Mouse (Mus musculus) frontal cortex, postnatal 14 days (tissue): Measurements from ENCODE around the gene Gpatch4.
A peak's percentile ranks its signal among the peaks of the same experiment; 100 is the strongest.

Source experiments
- DNase-seq, 2 experiments: peaks; one replicate each; pipeline ENCODE4 v3.0.0; 2022; ENCODE audit warnings: low spot score in 2 of 2

The Gpatch4 gene

DNA sequence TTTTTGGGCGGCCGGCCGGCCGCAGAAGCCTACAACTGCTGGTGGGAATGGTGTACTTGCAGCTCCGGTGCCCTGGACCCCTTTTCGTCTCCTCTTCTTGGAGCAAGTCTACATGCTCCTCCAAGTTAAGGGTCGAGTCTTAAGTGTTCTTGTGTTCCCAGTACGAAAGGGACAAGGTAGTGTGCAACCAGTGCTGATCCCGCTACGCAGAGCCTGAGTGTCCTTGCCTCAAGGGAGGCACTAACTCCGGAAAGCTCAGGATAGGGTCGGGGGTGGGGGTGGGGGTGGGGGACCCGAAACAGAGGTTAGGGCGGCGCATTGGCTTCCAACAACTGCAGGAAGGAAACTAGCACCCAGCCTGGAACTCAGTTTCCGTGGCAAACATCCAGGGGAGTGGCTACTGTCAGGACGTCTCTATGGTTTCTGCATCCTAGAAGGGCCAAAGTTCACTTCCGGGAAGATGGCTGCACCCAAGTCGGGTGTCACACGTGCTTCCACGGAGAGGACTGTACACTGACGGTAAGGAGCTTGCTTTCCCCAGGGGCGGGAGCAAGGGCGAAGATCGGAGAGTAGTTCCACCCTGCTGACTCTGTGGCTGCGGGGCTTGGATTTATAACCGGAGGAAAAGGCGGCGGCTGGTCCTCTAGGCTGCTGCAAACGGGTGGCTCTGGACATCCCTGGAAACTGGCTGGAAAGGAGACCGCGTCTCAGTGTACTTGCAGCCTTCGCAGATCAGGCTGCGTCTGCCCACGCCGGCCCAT is at the start of gene Gpatch4:
Gene Gpatch4 (plus strand): TSS at position 448 of the 761 bp plus-strand sequence.
- DNase-seq: peak; percentile 73 to 76

DNA sequence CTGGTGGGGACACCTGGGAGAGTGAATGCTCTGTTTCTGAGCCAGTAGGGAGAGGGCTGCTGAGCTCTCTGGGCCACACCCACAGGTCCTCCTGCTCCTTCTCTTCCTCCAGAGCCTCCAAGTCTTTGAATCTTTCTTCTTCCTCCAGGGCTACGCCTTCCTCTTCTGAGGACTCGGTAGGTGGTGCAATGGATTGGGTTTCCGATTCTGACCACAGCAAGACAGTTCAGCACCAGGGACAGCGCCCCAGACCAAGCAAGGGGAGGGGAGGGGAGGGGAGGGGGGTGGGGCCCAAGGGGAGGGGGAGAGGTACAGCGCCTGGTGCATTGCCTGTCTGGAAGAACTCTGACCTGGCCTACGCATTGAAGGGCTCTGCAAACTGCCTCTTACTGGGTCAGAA is 49.5 kb upstream of the Gpatch4 start:
- no peak for DNase-seq

GRCm38 (mm10) chr3:87995331-87995730 is 47.6 kb upstream of the Gpatch4 start:
- DNase-seq: no peak

GRCm38 (mm10) chr3:87996401-87996800 is 46.5 kb upstream of the Gpatch4 start:
- DNase-seq: no peak

DNA sequence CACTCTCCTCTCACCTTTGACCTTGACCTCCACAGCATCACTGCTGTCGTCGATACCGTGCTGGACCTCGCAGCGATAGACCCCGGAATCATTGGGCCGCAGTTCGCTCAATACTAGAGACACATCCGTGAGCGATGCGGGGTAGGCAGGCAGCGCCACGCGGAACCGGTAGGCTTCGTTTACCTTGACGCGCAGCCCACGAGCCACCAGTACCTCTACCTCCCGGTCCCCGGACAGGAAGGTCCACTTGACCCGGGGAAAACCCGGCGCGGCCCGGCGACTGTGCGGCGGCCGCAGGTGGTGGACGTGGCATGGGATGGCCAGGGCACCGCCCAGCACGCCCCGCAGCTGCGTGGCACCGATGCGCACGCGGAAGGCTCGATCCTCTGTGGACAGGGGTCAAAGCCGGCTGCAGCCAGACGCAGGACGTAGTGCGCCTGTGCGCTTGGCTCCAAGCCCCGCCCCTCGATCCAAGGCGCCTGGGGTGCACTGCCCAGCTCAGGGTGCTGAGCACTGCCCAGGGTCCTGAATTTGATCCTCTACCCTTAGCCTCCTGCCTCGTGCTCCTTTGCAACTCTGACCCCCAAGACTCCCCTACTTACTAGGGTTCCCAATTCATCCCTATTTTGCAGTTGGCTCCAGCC is 45.8 kb upstream of the Gpatch4 start:
- DNase-seq: no peak

- peak; percentile 36 to 78 for DNase-seq
Observed at GRCm38 (mm10) chr3:87998747-87999146, 44.2 kb upstream of the Gpatch4 start.

DNA sequence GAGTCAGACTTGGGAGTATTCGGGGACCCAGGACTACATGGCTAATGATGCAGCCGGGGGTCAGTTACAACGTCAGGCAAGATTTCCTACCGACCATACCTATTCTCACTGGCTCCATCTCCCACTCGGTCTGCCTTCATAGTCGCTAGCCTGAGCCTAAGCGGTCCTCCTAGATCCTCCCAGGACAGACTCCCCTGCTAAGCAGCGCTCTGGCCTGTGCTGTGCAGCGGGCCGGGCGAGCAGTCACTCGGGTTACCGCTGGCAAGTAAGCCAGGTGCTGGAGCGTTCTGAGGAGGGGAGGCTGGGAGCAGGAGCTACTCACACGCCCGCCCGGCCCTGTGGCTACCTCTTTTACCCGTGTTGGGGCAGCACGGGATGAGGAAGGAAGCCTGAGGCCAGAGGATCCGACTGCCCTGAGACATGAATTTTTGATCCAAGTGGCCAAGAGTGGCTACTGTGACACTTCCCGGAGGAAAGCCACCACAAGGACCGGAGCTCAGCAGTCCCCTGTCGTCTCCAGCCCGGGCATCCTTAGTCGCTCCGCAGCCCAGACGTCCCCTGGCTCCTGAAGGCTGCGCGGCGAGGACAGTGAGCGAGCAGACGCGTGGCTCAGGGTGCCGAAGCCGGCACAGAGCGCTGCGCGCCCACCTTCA is 43.5 kb upstream of the Gpatch4 start:
- DNase-seq: no peak

DNA sequence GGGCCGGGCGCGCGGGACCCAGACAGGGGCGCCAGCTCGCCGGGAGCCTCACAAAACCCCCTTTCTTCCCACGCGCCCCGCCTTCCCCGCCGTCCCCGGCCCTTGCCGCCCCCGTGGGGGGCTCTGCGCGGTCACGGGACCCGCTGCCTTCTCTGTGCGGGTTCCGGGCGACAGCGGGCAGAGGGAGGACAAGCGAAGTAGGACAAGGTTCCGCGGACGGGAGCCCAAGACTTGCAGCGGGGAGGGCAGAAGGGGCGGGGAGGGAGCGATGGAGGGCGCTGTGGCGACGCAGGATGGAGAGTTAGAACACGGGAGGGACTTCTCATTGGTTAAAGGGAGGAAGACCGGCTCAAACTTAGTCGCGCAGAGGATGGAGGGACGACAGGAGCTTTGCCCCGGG is 42.7 kb upstream of the Gpatch4 start, which contains the start of gene Bcan:
Gene Bcan (minus strand): TSS at position 50 of the 400 bp plus-strand sequence.
- DNase-seq: no peak

- no peak for DNase-seq
Observed at GRCm38 (mm10) chr3:88000816-88001595, 41.9 kb upstream of the Gpatch4 start.

DNA sequence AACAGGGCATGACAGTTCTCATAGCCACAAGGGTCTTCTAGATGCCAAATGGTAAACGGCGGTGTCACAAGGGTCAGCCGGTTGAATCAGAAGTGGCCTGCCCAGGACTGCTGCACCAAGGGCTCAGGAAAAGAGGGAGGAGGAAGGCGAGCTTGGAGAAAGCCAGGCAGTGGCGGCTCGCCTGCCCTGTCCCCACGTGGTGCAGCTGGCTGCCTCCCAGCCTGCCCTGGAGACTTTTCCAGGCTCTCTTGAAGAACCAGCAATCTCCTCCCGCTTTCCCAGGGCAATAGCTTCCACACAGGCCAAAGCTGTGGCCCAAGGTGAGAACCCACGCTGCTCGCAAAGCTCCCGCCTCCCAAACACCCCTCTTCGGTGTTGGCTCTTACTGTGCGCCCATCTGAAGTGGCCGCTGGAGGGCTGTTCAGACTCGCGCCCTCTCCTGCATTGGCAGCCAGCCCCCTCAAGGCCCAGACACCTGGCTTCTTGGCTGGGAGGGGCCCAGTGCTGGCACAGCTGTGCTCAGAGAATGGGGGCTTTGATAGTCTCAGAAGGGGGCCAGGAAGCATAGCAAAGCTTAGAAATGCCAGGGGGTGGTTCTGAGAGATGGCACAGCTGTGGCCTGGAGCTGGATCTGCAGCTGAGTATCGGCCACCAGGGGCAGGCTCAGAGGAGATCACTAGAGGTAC is 40.5 kb upstream of the Gpatch4 start:
- no peak for DNase-seq

DNA sequence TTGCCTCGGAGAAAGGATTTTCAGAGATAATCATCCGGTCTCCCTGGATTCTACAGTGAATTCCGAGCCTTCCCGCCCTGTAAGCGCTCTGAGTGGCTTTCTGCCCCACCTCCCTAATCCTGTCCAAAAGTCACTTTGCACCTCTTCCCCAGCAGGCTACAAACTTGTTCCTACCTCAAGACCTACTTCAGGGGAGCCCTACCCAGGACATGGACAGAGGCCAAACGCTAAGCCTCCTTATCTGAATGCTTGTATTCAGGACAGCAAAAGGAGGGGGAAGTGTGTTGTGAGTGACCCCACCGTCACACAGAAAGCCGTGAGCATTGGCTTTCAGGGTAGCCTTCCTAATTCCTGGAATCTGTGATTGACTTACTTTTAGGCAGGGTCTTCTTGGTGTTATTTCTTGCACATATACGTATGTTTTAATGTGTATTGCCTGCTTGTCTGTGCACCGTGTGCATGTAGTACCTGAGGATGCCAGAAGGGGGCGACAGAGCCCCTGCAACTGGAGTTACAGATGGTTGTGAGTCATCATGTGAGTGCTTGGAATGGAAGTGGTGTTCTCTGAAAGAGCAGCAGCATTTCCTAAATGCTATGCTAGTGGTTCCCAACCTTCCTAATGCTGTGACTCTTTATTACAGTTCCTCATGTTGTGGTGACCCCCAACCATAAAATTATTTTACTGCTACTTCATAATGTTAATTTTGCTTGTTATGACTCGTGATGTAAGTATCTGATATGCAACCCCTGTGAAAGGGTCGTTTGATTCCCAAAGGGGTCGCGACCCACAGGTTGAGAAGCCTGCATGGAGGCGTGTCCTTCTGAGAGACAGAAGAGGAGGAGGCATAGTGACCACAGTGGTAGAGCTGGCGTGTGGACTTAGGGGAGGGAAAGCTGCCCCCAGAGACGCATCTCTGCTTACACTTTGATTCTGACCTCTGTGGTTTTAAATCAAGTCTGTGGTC is 36.8 kb upstream of the Gpatch4 start:
- DNase-seq: no peak

DNA sequence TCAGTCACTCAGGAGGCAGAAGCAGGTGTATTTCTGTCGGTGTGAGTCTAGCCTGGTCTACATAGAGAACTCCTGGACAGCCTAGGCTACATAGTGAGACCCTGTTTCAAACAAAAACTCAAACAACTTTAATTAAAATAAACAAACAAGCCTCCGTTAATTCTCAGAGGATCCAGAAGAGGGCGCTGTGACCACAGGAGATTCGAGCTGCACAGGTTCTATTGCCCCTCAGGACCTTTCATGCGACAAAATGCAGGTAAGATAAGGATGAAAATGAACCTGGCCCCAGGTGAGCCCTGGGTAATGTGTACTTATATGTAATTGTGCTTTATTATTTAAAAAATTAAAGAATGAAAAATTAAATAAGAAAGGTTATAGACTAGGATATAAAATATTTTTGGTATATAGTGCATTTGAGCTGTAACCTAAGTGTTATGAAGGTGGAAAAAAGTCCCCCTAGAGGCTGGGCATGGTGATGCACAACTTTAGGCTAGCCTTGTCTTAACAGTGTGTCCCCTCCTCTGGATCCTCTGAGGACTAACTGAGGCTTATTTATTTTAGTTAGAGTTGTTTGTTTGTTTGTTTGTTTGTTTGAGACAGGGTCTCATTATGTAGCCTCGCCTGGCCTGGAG is 32.2 kb upstream of the Gpatch4 start:
- DNase-seq: no peak

DNA sequence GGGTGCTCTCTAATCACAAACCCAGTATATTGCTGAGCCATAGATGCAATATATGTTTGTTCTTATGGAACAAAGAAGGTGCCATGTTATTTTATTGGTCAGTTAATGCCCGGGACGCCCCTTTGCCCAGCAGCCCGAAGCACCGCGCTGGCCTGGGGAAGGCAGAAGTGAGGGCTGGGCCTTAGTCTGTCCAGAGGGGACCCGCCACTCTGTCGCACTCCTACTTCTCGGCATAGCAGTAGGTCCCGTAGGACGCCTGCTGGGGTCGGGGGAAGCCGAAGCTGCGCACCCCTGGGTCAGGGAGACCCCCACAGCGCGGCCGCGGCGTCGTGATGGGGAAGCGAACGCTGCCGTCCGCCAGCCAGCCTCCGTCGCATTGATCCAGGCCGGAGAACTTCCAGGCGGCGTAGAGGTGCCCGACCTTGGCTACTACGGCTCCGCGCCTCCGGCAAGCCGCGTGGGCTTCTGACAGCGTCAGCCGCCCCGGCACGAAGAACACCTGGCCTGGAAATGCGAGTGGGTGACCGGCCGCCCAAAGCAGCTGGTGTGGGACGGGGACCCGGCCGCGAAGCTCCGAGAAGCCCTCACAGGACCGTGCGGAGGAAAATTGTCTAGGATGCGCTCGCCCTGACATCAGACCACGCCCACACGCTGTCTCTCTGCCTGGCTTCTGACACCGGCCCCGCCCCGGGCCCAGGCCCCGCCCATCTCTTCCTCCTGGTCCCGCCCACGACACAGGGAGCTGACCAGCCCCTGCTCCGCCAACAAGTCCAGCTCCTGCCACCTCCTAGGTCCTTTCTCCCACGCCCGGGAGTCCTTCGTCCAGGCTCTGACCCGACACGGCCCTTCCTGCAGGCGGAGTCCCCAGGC is 20.4 kb upstream of the Gpatch4 start:
- peak in 1 of 2 experiments; percentile 59 for DNase-seq

- DNase-seq: no peak
Observed at GRCm38 (mm10) chr3:88023192-88024074, 19.5 kb upstream of the Gpatch4 start.

- DNase-seq: no peak
Observed at GRCm38 (mm10) chr3:88026823-88027222, 16.1 kb upstream of the Gpatch4 start.

DNA sequence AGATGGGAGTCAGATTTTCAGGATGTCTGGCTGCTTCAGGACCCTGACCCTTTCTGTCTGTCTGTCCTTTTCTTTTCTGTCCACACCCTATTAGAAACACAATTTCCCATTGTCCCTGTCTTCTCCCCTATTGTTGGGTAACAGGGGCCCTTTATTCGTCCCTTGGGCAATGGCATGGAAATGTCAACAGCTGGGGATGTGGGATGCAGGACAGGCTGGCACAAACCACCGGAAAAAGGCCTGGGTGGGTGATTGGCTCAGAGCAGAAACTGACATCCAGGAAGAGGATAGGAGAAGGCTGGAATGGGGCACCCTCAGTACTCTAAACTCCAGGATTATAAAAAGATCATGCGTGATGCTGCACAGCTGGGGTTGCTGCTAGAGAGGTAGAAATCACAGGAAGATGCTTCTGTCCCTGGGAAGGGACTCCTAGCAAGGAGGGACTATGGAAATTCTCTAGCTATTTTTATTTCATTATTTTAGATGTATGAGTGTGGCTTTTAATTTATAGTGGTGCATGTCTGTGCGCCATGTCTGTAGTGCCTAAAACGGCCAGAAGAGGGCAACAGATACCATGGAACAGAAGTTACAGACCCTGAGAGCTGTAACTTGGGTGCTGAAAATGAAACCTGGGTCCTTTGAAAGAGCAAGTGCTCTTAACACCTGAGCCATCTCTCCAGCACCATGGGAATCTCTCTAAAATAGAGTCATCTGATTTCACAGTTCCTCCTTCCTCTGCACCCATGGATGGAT is 15.3 kb upstream of the Gpatch4 start, which contains the start of gene Hapln2:
Gene Hapln2 (minus strand): TSS at position 150 of the 753 bp plus-strand sequence.
- DNase-seq: no peak
